Mouse (Mus musculus) embryo, embryonic 11.5 days (tissue): ENCODE data around the gene Slc43a1.
A peak's percentile ranks its signal among the peaks of the same experiment; 100 is the strongest.
"Not testable (repeated sequence)": the region's sequence is repeated elsewhere in the genome, so short reads cannot be mapped to it uniquely, and the experiment has no call there.

Experiments used
- DNase-seq: peaks from one replicate; pipeline ENCODE4 v3.0.0-alpha.2; 2012; ENCODE audit warnings: low read depth, low spot score

Gene Slc43a1

DNA sequence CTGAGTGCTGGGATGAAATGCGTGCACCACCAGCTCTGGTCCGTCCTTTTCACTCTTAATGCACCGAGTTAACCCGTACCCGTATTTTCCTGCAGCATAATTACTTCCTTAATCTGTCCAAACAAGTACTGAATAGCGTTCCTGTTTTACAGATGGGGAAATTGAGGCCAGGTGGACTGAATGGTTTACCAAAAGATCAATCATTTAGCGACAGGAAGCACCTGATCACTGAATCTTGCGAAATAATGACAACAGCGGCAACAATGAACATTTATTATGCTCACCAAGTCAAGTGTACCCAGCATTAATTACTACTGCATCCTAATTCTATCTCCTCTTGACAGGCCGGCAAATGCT lies at the start of gene Slc43a1:
Gene Slc43a1 (plus strand): TSS at position 258 of the 357 bp plus-strand sequence.
- no peak for DNase-seq

DNA sequence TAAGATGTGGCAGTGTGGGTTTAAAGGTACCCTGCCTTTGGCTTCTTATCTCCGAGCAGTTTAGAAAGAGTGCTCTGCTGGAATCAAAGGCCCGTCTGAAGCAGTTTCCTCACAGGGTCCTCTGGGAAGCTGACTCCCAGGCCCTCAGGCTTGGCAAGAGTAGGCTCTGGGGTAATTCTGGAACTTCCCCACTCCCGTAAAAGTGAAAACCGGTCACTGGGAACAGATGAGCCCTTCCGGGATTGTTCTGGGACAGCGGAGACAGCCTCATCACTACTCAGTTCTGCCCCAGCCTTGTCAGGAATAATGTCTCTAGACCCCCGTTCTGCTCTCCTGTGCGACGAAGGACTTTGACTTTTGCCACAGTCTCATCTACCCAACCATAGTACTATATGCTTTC lies 48.2 kb upstream of the Slc43a1 start:
- DNase-seq, result no peak

DNA sequence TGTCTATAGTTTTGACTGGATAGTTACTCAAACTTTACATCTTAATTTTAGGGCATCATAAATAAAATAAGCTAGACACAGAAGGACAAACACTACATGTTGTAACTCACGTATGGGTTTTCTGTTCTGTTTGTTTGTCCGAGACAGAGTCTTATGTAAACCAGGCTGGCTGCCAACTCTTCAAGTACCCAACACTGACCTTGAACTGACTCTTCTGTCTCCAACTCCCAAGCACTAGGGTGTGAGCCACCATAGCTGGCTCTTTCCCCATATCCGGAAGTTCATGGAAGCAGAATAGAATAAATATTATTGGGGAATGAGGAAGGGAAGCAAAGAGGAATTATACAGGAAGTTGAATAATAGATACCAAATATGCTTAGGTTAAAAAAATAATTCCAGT lies 46.1 kb upstream of the Slc43a1 start:
- no peak for DNase-seq

DNA sequence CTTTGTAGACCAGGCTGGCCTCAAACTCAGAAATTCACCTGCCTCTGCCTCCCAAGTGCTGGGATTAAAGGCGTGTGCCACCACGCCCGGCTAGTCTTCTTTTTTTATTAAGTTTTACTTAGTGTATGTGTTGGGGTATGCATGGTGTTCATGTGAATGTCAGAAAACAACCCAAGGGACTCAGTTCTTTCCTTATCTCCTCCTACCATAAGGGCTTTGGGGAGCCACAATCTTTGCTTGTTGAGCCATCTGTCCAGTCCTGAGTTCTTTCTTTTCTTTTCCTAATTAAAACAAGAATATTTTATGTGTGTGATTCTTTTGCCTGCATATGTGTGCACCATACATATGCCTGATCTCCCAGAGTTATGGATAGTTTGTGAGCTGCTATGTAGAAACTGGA lies 45.5 kb upstream of the Slc43a1 start:
- DNase-seq, result no peak

DNA sequence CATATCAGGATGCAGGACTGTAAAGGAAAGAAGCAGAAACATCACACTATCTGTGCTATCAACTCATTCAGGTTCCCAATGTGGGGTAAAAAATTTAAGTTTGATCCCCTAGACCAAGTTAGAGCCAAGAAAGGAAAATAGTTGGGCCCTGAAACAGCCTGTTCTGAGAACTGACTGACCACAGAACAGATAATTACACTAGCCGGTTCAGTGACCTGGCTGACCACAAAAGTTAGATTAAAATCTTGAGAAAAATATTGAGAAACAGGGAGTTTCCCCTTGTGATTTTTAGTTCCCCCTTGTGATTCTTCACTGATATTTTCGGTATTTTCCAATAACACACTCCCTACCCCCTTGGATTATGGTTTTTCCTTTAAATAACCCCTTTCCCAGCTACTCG lies 44.8 kb upstream of the Slc43a1 start:
- no peak for DNase-seq

DNA sequence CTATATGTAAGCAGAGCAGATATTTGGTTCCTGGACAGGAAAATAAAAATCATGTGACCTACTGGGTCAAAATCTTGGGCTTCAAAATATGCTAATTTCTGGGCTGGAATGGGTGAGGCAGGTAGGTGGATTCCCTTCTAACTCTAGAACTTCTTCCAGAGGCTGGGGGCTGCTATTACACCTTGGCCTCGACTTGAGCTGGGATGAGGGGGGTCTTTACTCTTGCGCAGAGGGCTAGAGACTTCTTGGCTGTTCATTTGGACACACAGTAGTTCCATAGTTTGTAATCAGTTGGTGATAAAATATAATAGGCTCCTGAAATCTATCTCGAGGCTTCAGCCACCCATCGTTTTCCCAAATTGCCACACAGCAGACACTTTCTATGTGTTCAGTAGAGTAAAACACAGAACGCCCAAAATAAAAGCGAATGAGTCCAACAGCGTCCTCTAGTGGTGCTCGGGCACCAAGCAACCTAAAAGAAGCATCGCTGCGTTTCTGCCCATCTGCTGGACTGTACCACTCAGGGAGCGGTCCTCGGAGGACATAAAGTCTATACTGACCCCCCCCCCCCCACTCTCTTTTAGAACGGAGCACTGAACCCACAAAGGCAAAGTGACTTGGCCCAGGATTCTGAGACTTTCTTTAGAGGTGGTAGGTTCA lies 40.7 kb upstream of the Slc43a1 start:
- DNase-seq, result peak; percentile 75

DNA sequence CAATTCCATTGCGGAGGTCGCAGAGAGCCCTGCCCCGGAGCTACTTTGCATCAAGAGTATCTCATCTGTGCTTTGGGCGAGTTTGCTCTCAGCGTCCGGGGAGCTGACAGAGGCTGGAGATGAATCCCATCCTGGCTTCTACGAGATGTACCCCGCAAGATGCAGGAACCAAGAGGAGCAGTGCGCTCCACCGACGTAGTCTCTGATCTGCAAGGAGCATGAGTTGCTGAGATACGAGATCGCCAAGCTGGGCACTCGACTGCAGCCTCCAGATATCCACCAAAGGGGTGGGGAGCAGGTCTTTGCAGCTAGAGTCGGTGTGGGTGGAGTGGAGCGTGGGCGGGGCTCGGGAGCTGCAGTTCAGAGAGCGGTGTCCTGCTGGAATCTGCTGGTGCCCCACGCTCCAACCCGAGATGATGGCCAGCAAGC lies 40.1 kb upstream of the Slc43a1 start, which contains the start of gene Ube2l6:
Gene Ube2l6 (plus strand): TSS at position 336 of the 429 bp plus-strand sequence.
- DNase-seq, result peak; percentile 55

DNA sequence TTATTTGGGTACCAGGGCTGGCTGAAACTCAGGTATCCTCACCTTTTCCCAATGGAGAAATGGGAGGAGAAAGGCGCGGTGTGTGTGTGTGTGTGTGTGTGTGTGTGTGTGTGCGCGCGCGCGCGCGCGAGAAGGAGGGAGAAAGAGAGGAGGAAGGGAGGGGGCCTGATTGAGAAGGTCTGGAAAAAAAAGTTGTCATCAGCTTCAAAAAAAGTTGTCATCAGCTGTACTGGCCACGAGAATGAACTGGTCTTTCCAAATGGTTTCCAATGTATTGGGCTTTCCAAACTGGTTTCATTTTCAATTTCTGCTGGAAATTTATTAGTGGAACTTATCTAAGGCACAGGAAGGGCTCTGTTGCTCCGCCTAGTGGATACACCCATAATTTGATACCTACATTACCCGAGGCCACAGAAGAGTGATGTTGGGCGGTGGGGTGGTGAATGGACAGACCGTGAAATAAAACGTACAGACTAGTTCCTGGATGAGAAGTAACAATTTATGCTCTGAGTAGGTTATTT lies 39.5 kb upstream of the Slc43a1 start:
- DNase-seq, result peak; percentile 59

DNA sequence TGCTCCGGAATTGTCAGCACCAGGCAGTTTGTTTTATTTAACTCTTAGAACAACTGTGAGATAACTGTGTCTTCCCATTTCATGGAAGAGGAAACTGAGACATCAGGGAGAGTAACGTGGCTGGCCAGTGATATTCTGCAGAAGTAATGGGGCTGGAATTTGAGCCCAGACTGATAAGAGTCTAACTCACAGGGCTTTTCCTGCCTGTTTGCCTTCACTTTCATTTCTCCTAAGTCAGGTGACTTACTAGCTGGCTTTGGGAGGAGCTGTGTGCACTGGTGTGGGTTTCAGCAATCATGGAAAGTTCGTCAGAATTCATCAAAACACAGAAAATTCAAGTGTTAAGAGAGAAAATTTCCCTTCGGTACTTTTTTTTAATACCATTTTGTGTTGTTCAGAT lies 38.3 kb upstream of the Slc43a1 start:
- no peak for DNase-seq

DNA sequence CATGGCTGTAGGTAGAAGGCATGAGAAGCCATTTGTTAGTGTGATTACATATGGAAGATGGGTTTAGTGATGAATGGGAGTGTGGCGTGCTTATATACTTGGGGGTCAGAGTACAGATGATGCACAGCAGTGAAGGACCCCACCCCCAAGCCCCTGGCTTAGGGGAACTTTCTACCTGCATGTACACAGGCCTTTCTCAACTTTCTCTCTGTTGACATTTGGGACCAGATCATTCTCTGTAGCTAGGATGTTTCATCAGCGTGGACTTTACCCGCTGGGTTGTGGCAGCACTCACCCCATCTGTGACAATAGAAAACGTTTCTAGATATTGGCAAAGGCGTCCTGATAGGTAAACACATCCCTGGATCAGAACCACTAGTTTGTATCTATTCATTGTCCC lies 37.4 kb upstream of the Slc43a1 start:
- not testable (repeated sequence) for DNase-seq

DNA sequence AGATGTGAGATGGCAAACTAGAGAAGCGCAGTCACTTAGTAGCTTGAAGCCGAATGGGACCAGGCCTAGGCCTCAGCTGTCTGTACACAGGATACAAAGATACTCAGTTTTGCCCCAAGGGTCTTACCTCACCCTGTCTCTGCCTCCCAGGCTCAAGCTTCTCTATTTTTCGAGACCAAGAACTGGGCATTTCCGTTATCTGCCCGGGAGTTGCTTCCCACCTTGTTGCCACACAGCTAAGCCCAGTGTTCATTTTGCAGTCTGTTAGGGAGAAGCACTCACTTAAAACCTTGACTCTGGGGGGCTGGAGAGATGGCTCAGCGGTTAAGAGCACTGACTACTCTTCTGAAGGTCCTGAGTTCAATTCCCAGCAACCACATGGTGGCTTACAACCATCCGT lies 34.7 kb upstream of the Slc43a1 start:
- DNase-seq, result no peak

DNA sequence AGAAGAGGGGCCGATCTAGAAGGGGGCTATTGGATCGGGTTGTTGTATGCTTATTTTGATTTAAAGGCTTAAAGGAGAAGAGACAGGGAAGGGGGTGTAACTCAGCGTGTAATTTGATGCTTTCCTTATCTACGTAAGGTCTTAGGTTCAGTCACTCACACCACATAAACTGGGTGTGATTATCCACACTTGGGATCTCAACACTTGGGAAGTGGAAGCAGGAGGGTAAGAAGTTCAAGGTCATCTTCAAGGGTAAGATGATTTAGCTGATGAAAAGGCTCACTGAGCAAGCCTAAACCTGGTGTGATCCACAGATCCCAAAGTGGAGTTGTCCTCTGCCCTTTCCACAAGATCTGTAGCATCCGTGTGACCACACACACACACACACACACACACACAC lies 32.1 kb upstream of the Slc43a1 start:
- no peak for DNase-seq

DNA sequence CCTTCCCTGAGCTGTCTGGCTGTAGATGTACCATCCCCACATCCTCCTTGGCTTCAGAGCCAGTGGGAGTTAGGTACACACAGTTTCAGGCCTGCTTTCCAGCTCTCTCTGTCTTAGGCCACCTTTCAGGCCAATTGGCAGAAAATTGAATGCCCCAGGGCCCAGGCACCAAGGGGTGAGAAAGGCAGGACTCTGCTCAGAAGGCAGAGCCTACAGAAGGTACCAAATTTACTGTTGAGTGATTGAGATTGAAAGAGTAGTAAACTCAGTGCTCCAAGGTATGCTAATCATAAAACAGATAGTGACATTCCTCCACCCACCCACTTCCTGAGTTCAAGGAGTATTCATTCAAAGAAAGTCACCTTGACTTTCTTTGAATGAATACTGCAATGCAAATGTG lies 29.3 kb upstream of the Slc43a1 start:
- DNase-seq, result no peak

DNA sequence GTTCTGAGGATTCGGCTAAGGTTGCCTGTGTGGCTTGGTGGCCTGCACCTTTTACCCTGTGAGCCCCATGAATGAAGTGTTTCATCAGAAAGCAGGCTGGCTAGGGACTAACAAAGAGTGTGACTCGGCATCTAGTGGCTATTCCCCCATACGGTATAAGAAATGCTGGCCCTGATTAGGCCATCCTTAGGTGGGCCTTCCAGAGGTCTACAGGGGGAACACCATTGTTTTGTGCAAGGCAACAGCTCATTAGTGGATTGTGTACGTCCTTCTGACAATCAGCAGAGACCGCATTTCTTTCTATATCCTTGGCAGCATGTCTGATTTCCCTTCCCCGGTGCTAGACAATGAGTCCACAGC lies 28.1 kb upstream of the Slc43a1 start:
- no peak for DNase-seq

DNA sequence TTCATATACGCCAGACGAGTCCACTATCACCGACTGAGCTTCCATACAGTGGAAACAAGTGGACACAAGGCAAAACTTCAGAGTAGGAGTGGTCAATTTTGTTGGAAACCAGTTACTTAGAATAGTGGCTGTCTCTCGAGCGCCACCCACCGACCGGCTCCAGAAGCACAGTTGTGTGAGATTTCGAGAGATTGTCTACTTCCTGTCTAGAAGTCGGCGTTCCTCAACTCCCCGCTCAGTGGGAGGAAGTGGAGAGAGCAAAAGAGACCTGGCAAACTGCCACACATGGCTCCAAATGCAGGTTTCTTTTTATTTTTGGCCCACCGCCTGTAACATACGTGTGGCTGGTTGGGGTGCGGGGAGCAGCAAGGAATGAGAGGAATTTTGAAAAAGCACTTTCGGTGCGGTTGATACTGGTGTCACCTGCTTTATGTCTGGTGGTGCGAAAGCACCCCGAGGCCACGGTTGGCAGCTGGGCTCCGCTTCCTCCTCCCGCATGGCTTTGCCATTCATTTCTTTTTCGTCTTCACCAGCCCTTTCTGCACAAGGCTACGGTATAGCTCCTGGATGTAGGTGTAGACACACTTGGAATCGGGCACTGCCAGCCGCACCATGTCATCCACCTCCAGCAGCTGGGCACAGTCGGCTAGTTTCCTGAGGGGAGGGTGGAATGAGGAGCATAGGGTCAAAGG lies 27.6 kb upstream of the Slc43a1 start:
- DNase-seq, result no peak

DNA sequence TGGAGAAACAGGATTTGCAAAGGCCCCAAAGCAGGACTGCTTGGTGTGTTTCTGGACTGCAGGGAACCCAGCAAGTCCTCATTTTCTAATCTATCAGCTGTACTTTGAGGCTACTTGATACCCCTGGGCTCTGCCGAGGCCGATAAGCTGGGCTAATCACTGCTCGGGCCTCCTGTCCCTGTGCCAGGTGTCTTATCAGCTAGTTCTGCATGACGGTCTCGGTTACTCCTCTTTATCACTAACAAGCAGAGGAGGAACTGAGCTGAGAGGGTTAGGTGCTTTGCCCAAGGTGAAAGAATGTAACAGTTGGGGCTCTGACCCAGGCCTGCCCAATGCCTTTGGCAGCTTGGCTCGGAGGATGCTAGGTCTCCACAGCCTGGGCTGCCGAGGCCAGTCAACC lies 26.8 kb upstream of the Slc43a1 start:
- DNase-seq, result no peak

DNA sequence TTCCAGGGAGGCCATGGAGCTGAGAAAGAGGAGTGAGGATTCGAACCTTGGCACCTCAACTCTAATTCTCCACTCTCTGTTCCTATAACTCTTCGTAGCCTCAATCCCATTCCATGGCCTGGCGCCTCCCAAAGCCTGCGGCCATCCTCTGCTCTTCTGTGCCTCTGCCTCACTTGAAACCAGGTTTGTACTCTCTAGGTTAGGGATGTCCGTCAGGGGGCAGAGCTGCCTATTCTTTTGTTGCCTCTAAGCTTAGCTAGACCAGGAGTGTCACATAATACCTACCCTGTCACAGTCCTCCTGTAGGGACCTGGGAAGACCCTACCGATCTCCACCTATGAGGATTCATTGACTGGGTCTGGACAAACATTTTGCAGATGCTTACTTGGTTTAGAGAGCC lies 26.0 kb upstream of the Slc43a1 start:
- no peak for DNase-seq

DNA sequence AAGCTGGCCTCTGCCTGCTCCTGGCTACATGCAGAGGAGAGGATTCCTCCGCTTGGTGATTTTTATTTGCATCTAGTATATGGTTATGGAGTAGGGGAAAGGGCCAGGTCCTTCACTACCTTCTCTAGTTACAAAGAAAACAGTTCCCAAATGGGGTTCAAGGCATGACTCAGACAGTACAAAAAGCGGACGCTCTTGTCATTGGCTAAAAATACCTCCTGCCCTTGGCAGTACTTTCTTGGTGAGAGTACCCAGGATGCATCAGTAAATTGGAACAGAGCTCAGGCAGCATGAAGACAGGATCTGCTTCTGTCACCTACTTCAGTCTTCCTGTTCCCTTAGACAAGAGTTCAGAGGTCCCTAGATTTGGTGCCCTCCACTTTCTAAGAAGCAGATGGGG lies 18.8 kb upstream of the Slc43a1 start:
- DNase-seq, result no peak

DNA sequence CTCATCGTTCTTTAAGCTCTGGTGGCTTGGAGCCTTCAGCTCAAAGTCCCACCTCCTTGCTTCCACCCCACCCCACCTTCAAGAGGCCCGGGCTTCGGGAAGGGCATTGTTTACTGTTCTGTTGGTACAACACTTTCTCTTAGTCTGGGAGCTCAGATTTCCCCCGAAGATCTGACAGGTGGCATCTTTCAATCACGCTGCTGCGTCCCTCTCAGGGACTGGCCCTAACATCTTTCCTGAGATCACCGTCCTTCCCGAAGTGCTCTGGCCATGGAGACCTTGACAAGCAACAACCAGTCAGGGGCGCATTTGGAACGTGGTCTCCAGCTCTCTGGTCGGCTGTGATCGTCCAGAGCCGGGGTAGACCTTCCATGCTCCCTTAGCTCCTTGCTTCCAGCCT lies 16.1 kb upstream of the Slc43a1 start, which contains the start of gene Smtnl1:
Gene Smtnl1 (minus strand): TSS at position 101 of the 400 bp plus-strand sequence.
- no peak for DNase-seq

DNA sequence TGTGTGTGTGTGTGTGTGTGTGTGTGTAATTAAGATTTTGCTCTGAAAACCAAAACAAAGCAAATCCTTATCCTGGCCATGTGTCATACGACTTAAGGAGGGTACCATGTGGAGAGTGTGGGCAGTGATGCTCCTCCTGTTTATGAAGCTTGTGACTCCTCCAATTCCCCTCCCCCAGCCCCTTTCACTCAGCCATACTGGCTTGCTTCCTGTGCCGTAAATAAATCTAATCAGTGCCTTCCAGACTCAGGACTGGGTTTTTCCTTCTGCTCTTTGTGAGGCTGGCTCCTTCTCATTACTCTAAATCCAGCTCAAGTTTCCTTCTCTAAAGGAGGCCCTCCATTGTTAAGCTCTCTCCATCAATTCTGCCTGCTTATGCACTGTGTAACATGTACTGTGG lies 15.4 kb upstream of the Slc43a1 start:
- no peak for DNase-seq

DNA sequence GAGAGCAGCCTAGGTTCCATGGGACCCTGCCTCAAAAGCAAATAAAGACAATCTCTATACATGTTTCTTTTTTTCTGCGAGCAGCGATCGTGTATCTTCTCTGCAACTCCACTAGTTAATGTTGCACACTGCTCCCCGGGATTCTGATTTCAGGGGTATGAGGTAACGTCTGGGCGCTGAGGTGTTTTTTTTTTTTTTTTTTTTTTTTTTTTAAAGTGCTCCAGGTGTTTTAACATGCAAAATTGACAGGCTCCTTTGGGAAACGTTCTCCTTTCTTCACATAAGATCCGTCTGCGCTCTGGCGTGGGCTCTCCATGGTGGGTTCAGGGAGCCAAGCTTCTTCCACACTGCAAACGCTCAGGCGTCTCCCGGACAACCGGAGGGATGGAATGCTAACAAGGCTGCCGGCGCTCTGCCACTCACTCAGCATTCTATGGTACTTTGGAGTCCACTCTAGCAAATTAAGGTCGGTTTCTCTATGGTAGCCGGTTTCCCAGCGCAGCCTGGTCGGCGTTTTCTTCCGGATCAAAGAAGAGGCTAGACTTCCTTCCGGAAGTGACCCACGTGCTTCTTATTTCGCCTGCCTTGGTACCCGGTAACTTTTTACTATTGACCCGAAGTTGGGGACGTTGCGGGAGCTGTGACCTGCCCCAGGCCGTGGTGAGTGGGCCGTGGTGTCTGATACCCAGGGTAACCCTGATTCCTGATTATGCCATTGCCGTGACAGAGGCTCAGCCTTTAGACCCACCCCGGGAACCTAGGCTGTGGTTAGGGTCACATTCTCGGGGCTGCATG lies 12.0 kb upstream of the Slc43a1 start, which contains the start of gene Timm10:
Gene Timm10 (plus strand): TSS at position 510 of the 795 bp plus-strand sequence.
- peak; percentile 87 for DNase-seq

DNA sequence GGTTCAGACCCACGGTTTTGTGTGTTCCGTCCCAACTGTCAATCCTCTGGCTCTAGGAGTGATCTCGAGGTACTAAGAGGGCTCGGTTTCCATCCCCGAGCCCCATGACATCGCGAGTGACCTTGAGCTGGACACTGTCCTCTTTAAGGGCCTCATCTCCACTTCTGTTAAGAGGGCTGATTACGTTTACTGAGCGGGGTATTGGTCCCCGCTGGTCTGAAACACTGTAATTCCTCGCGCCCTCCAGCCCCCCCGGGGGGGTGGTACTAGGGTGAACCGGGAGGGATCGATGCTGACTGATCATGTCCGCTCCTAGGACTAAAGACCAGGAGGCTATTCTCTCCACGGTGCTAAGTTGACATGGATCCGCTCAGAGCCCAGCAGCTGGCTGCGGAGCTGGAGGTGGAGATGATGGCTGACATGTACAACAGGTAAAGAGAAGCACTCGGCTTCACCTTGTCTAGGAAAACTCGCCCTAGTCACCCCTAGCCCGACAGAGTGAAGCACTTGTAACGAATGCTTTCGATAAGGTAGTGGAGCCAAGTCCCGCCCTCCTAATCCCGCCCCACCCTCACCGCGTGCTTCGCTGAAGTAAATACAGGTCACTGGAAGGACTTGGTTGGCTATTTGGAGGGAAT lies 11.2 kb upstream of the Slc43a1 start:
- DNase-seq, result no peak
